Mouse (Mus musculus) E14TG2a.4 (cell line): Measurements from ENCODE around the gene Proser3.

ENCODE experiments used
- H3K27me3 ChIP-seq: 2 replicates; pipeline ENCODE4 v1.6.1; 2014; ENCODE audit warnings: low read length, control low read depth; ENCODE audit not compliant: insufficient read depth
- H3K36me3 ChIP-seq: 2 replicates; pipeline ENCODE4 v1.6.1; 2014; ENCODE audit warnings: low read length, control low read depth; ENCODE audit not compliant: insufficient read depth
- H3K4me1 ChIP-seq: replicated peaks from 2 replicates; pipeline ENCODE4 v1.6.1; 2014; ENCODE audit warnings: low read depth, low read length, control low read depth
- H3K4me3 ChIP-seq: replicated peaks from 2 replicates; pipeline ENCODE4 v1.5.1; 2014; ENCODE audit warnings: mild to moderate bottlenecking, low read length
- H3K9me3 ChIP-seq: 2 replicates; pipeline ENCODE4 v1.6.1; 2014; ENCODE audit warnings: low read length, control low read depth
- CTCF ChIP-seq: conservative IDR thresholded peaks from 2 replicates; pipeline ENCODE4 v1.5.1; 2014; ENCODE audit warnings: low read length
- NANOG ChIP-seq: IDR thresholded peaks from 2 replicates; pipeline ENCODE4 v1.6.1; 2014; ENCODE audit warnings: borderline replicate concordance, low read length, mixed read lengths
- POU5F1 ChIP-seq: IDR thresholded peaks from 2 replicates; pipeline ENCODE4 v1.6.1; 2014; ENCODE audit warnings: low read length, borderline replicate concordance

The Proser3 gene

DNA sequence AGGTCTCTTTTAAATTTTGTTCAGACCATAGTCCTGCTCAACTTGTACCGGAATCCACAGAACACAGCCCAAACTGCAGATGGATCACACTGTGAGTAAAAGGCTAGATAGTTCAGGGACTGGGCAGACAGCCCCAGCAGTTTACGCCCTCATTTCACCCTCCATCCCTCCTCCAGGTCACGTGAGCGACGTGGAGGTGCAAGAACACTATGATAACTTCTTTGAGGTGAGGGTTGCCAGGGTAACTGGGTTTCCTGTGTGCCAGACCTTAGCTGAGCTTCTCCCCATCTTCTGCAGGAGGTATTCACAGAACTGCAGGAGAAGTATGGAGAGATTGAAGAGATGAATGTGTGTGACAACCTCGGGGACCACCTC, 11.8 kb upstream of the Proser3 start:
- Histone ChIP-seq H3K4me3 (peak overlapping the region; percentile 98), H3K36me3 (peaks cover 51% of the 10 kb centered on the region), H3K27me3 (no peaks in the 10 kb centered on the region), H3K4me1 (peaks cover 68% of the 10 kb centered on the region), H3K9me3 (no peaks in the 10 kb centered on the region)
- TF ChIP-seq POU5F1 (no peak), CTCF (no peak), NANOG (no peak)

DNA sequence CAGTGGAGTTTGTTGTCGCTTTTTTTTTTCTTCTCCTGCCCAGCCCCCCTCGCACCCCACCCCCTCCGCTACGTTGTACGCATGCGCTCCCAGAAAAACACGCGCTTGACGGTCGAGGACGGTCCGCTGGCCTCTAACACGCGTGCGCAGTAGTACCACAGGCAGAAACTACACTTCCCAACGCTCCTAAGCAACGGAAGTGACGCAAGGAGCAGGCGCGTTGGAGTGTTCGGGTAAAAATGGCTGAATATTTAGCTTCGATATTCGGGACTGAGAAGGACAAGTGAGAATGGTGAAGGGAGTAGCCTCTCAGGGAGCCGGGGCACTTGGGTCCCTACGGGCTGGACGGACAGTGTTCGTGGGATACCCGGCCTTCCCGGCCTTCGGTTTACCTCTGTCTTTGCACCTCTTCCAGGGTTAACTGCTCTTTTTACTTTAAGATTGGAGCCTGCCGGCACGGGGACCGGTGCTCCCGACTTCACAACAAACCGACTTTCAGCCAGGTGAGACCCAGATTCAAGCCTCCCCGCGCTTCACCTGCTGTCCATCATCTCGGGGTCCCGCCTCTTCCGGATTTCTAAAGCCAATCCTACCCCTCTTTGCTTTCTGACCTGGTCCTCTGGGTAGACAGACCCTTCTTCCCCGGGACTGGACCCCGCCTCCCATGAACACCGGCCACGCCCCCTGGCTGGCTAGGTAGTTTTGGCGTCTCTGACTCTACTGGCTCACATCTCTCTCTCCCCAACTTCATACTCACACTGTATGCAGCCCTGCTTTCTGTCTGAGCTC, 11.2 kb upstream of the Proser3 start, which contains the start of the genes U2af1l4, Gm49396 and Psenen:
Gene U2af1l4 (plus strand): TSS at position 185 of the 789 bp plus-strand sequence.
Gene Gm49396 (plus strand): TSS at position 228 of the 789 bp plus-strand sequence.
Gene Psenen (minus strand): TSS at position 511 of the 789 bp plus-strand sequence.
- H3K4me3 ChIP-seq, result peak within 1 kb of the TSS; percentile 98
- no peaks in the 10 kb centered on the region for H3K27me3 ChIP-seq

DNA sequence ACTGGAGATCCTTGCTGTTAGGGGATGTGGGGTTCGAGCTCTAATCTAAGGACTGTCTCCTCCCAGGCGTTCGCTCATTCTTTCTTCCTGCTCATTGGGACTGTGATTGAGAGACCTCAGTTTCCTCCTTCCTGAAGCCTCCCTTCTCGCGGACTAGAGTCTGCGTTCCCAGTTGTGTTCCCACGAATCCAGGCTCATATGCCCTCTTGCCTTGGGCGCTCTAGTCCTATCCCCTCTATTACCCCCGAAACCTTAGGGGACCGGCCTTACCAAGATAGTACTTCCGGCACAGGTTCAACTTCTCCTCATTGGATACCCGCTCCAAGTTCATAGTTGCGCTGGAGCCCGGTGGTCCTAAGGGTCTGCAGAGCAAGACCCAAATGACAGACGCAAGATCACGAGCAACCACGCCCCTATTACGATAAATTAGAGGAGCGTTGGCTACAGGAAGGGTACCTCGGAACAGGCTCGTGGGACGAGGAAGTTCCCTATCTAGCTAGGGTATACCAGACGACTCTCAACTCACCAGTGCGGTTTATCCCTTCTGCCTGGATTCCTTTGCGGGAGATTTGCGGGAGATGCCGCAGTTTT, 10.5 kb upstream of the Proser3 start:
- H3K27me3 ChIP-seq, result no peaks in the 10 kb centered on the region
- no peaks in the 10 kb centered on the region for H3K9me3 ChIP-seq
- peaks cover 43% of the 10 kb centered on the region for H3K36me3 ChIP-seq
- peak overlapping the region; percentile 98 for H3K4me3 ChIP-seq
- peaks cover 75% of the 10 kb centered on the region for H3K4me1 ChIP-seq
- TF ChIP-seq NANOG (no peak), POU5F1 (no peak), CTCF (no peak)

More for the DNA sequence above, 11.2 kb upstream of the Proser3 start, which contains the start of the genes U2af1l4, Gm49396 and Psenen:
- H3K4me1 ChIP-seq, result peaks cover 72% of the 10 kb centered on the region
- H3K9me3 ChIP-seq, result no peaks in the 10 kb centered on the region
- TF ChIP-seq POU5F1 (no peak), CTCF (no peak), NANOG (no peak)
- H3K36me3 ChIP-seq, result peaks cover 45% of the 10 kb centered on the region

DNA sequence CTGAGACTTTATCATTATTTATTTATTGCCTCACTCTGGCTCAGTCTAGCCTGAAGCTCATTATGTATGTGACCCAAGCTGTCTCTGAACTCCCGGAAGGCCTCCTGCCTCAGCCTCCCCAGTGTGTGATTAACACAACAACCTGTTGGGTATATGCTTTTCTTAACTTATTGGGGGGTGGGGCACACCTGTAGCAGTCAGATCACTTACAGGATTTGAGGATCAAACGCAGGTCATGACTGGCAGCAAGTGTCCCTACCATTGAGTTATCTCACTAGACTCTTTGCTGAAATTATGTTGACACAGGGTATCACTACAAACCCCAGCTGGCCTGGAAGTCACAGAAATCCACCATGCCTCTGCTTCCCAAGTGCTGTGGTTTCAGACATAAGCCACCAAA, 8.2 kb upstream of the Proser3 start:
- H3K27me3 ChIP-seq, result no peaks in the 10 kb centered on the region
- peaks cover 44% of the 10 kb centered on the region for H3K36me3 ChIP-seq
- no peak overlapping the region for H3K4me3 ChIP-seq
- no peaks in the 10 kb centered on the region for H3K9me3 ChIP-seq
- TF ChIP-seq CTCF (no peak), NANOG (no peak), POU5F1 (no peak)
- peaks cover 74% of the 10 kb centered on the region for H3K4me1 ChIP-seq

DNA sequence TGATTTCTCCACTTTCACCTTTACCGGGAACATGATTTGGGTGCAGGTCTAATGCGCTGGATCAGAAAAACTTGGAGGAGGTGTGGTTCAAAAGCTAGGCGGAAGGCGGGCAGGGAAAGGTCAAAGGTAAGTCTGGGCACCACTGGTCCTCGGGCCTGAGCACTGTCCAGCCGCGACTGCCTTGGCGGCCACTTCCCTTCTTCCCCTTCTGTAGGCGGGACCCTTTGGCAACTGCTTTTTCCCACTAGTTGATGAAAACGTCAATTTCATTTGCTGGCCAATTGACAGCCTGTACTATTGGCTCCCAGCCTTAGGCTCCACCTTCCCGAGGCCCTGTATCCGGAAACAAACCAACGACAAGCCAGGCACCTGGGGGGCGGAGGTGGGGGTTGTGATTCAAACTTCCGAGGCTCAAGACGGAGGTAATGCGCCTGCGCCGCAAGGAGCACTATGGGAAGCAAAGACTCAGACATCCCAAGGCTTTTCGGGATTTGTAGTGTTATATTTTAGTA, 7.4 kb upstream of the Proser3 start, which contains the start of gene Lin37:
Gene Lin37 (minus strand): TSS at position 396 of the 512 bp plus-strand sequence.
- no peaks in the 10 kb centered on the region for H3K27me3 ChIP-seq

DNA sequence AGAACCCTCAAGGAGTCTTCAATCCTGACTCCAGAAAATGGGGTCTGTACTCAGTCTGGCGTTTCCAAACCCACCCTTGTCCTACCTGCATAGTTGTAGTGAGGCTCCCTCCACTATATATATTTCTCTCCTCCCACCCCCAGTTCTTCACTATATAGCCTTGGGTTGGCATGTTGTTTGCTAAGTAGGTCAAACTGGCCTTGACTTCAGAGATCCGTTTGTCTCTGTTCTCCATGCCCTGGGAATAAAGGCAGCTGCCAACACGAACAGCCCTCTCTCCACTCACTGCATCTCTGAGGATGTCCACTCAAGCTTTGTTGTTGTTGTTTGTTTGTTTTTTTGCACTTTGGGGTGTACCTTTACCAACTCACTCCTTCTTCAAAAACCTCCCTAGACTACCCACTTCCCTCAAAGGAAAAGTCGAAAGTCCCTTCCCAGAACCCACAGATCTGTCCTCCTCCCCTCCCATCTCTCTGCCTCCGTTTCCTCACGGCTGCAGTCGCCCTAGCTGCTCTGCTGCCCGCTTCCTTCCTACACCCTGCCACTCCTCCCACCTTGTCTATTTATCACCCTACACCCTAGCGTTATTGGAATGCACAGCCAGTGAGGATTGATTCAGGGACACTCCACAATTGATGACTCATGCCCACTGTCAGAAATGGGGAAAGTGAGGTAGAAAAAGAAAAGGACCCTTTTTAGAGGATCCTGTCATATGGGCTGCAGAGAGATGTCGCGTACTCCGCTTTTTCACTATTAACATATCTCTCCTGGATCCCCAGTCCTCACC, 6.8 kb upstream of the Proser3 start:
- Histone ChIP-seq H3K4me1 (peaks cover 73% of the 10 kb centered on the region), H3K4me3 (peak overlapping the region; percentile 90), H3K9me3 (no peaks in the 10 kb centered on the region), H3K27me3 (no peaks in the 10 kb centered on the region), H3K36me3 (peaks cover 43% of the 10 kb centered on the region)
- TF ChIP-seq NANOG, result no peak
- no peak for TF ChIP-seq CTCF
- no peak for TF ChIP-seq POU5F1

More for the DNA sequence above, 7.4 kb upstream of the Proser3 start, which contains the start of gene Lin37:
- Histone ChIP-seq H3K36me3 (peaks cover 44% of the 10 kb centered on the region), H3K4me1 (peaks cover 73% of the 10 kb centered on the region), H3K9me3 (no peaks in the 10 kb centered on the region), H3K4me3 (peak within 1 kb of the TSS; percentile 90)
- TF ChIP-seq POU5F1, result no peak
- TF ChIP-seq NANOG, result no peak

DNA sequence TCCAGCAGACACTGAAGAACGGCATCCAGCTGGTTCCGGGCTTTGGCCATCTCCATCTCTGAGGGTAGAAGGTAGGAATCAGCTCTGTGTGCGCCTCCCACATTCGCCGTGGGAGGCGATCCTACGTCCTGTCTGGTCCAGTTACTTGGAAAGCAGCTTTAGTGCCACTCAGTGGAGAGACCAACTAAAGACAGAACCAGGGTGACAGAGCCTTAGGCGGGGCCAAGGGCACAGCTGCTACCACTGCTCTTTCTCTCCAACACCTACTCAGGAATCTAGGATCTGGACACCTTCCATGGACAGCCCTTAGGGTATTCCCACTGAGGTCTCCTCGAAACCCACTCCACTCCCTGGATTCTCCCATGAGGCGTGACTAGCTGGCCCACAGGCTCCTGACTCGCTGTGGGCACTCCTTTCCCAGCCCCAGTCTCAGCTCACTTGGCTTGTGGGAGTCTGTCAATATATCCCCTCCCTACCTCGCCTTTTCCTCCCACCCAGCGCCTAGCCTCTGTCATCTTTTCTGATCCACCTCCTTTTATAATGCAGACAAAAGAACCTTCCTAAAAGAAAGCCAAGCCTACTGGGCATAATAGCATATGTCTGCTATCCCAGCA, 5.9 kb upstream of the Proser3 start:
- H3K9me3 ChIP-seq, result no peaks in the 10 kb centered on the region
- H3K27me3 ChIP-seq, result no peaks in the 10 kb centered on the region
- H3K36me3 ChIP-seq, result peaks cover 43% of the 10 kb centered on the region
- peak overlapping the region; percentile 90 for H3K4me3 ChIP-seq
- TF ChIP-seq NANOG (no peak), POU5F1 (no peak), CTCF (no peak)
- H3K4me1 ChIP-seq, result peaks cover 80% of the 10 kb centered on the region
